In genomic region chr15:78368926-78369346, GRCm38 (mm10) we compare ENCODE assay signal across 9 mouse cellular contexts. TPM values are rescaled to one million over a fixed set of nuclear protein-coding genes. Genes with fewer than 3 reads are reported as not detected.
DNase-seq lines count a peak whose midpoint lies in the region; ATAC-seq and TF ChIP-seq lines count a peak whose summit lies in the region.
"Had no signal": no experiment of that assay in that cellular context is flagged by ENCODE, and none has a peak within 500 bp of the region (broad histone marks: within the 10 kb centered on the region; RNA-seq: fewer than 3 reads in every experiment).

No protein-coding gene starts in this region.

- peak overlapping the region; percentile 59 for H3K27ac ChIP-seq in liver, embryonic 16.5 days (ENCODE audit: low read length)
- no peak overlapping the region for H3K27ac ChIP-seq in small intestine, adult 2 months (ENCODE audit: insufficient read depth, low read depth, low read length)
- H3K27ac ChIP-seq: heart, embryonic 13.5 days; neural tube, embryonic 13.5 days had no signal

- peaks cover 4% of the 10 kb centered on the region; the same call in 1 of the 2 replicates for H3K27me3 ChIP-seq in liver, embryonic 16.5 days (ENCODE audit: control insufficient read depth, insufficient read depth, low read depth, low read length)
- H3K27me3 ChIP-seq in small intestine, adult 2 months (ENCODE audit: control insufficient read depth, insufficient read depth, low read length), result peaks cover 55% of the 10 kb centered on the region

- no peak overlapping the region for H3K4me2 ChIP-seq in liver, embryonic 16.5 days (ENCODE audit: low read depth, low read length)
- H3K4me2 ChIP-seq: heart, embryonic 13.5 days; neural tube, embryonic 13.5 days had no signal

- H3K9ac ChIP-seq in liver, embryonic 16.5 days (ENCODE audit: low read depth, low read length), result no peak overlapping the region
- H3K9ac ChIP-seq: heart, embryonic 13.5 days; neural tube, embryonic 13.5 days had no signal

- H3K4me1 ChIP-seq in liver, embryonic 16.5 days (ENCODE audit: control insufficient read depth, low read depth, low read length), result peaks cover 2% of the 10 kb centered on the region; the same call in 1 of the 2 replicates
- no peaks in the 10 kb centered on the region for H3K4me1 ChIP-seq in small intestine, adult 2 months (ENCODE audit: control insufficient read depth, insufficient read depth, insufficient read length, low read length)
- H3K4me1 ChIP-seq: neural tube, embryonic 13.5 days had no signal

- no peaks in the 10 kb centered on the region for H3K36me3 ChIP-seq in liver, embryonic 16.5 days (ENCODE audit: control insufficient read depth, insufficient read depth)
- no peaks in the 10 kb centered on the region for H3K36me3 ChIP-seq in small intestine, adult 2 months (ENCODE audit: control insufficient read depth, insufficient read depth, low read length)
- H3K36me3 ChIP-seq: heart, embryonic 13.5 days; neural tube, embryonic 13.5 days had no signal

- TF ChIP-seq POLR2A in small intestine, adult 2 months (IDR thresholded peaks at IDR 0.05; ENCODE audit: low read depth, low read length), result no peak

- 3% methylated on average over 8 of the region's 8 CpGs for WGBS in liver, embryonic 16.5 days (ENCODE audit: insufficient replicate concordance)
- WGBS in small intestine, adult 2 months, result 4% methylated on average over 8 of the region's 8 CpGs

- peak; percentile 39 for DNase-seq in ovary, postnatal 14 days (ENCODE audit: low spot score)
- no peak for DNase-seq in ovary, adult 18-20 months (ENCODE audit: low spot score)
- DNase-seq in T-cell, adult 2 months (ENCODE audit: low spot score), result peak; percentile 15
- peak; percentile 68 to 71 for DNase-seq in cerebellum, postnatal 14 days
- peak; percentile 65 for DNase-seq in heart, postnatal 4 days

- peak; percentile 93 for ATAC-seq in liver, embryonic 16.5 days (ENCODE audit: low read depth)

- H3K9me3 ChIP-seq in liver, embryonic 16.5 days (replicated peaks; ENCODE audit: control insufficient read depth, low read length), result no peaks in the 10 kb centered on the region
- H3K9me3 ChIP-seq: heart, embryonic 13.5 days; neural tube, embryonic 13.5 days had no signal

- no peak overlapping the region for H3K4me3 ChIP-seq in liver, embryonic 16.5 days (ENCODE audit: low read depth, low read length)
- H3K4me3 ChIP-seq in small intestine, adult 2 months (ENCODE audit: low read depth, low read length), result no peak overlapping the region
- H3K4me3 ChIP-seq: heart, embryonic 13.5 days; neural tube, embryonic 13.5 days had no signal

- TF ChIP-seq CTCF in small intestine, adult 2 months (IDR thresholded peaks at IDR 0.05; ENCODE audit: extremely low read depth, insufficient read length, insufficient replicate concordance, low read depth, low read length), result peak; percentile 88; the same call in 1 of the 2 replicates

RNA-seq across cellular contexts. Expression of gene Tex33, which starts 26.8 kb away (rescaled TPM):
- not detected for total RNA-seq in heart, postnatal 4 days (2021)
- polyA plus RNA-seq in liver, embryonic 16.5 days (2015; fragmentation: Nextera tagmentation; extraction: Ambion mirVana), result 0.13 TPM in 1 of 2 replicates, not detected in the other
- not detected in 2 replicates for polyA plus RNA-seq in small intestine, adult 2 months (2012; rRNA removed)
- polyA plus RNA-seq: heart, embryonic 13.5 days; neural tube, embryonic 13.5 days had no signal

RNA-seq across cellular contexts. Expression of gene Tst, which starts 36.8 kb away (rescaled TPM):
- 10 to 100 TPM; 16.9 to 20.1 TPM for total RNA-seq in heart, postnatal 4 days (2021)
- 240 and 265 TPM in 2 replicates for polyA plus RNA-seq in liver, embryonic 16.5 days (2015; fragmentation: Nextera tagmentation; extraction: Ambion mirVana)
- polyA plus RNA-seq in small intestine, adult 2 months (2012; rRNA removed), result 17.7 and 30.3 TPM in 2 replicates

RNA-seq across cellular contexts. Expression of gene Mpst, which starts 37.3 kb away (rescaled TPM):
- total RNA-seq in heart, postnatal 4 days (2021), result 10 to 100 TPM; 21.9 to 24.9 TPM
- 5.9 and 7.5 TPM in 2 replicates for polyA plus RNA-seq in liver, embryonic 16.5 days (2015; fragmentation: Nextera tagmentation; extraction: Ambion mirVana)
- polyA plus RNA-seq in small intestine, adult 2 months (2012; rRNA removed), result 115 and 177 TPM in 2 replicates

RNA-seq across cellular contexts. Expression of gene Csf2rb, which starts 43.4 kb away (rescaled TPM):
- 1 to 10 TPM; 1.6 to 2.0 TPM for total RNA-seq in heart, postnatal 4 days (2021)
- polyA plus RNA-seq in liver, embryonic 16.5 days (2015; fragmentation: Nextera tagmentation; extraction: Ambion mirVana), result 5.7 and 7.1 TPM in 2 replicates
- 8.9 and 9.1 TPM in 2 replicates for polyA plus RNA-seq in small intestine, adult 2 months (2012; rRNA removed)

RNA-seq across cellular contexts. Expression of gene Kctd17, which starts 59.4 kb away (rescaled TPM):
- 10 to 100 TPM; 72.0 to 74.8 TPM for total RNA-seq in heart, postnatal 4 days (2021)
- 3.6 and 4.9 TPM in 2 replicates for polyA plus RNA-seq in liver, embryonic 16.5 days (2015; fragmentation: Nextera tagmentation; extraction: Ambion mirVana)
- polyA plus RNA-seq in small intestine, adult 2 months (2012; rRNA removed), result 46.8 and 52.9 TPM in 2 replicates

Comparison
In these comparisons a context has a peak if more than half of its experiments do, and no peak if none do; other contexts are left out.
1. RNA of gene Mpst, which starts 37.3 kb away (polyA plus RNA-seq): 115 to 177 TPM in small intestine, adult 2 months; 5.9 to 7.5 TPM in liver, embryonic 16.5 days; every median in the first group is over 10 times any median in the second.